Mouse (Mus musculus): ENCODE measurements at regions not wholly inside any gene's neighbourhood (a gene's known extent, or its start where the extent isn't known, plus 50 kb on each side); places are given as distances from the start of the nearest gene placed in this dataset.

GRCm38 (mm10) chr3:149498765-149499164 is 508.4 kb upstream of the Adgrl2 start:
- DNase-seq (ENCODE audit: low spot score), result no peak

DNA sequence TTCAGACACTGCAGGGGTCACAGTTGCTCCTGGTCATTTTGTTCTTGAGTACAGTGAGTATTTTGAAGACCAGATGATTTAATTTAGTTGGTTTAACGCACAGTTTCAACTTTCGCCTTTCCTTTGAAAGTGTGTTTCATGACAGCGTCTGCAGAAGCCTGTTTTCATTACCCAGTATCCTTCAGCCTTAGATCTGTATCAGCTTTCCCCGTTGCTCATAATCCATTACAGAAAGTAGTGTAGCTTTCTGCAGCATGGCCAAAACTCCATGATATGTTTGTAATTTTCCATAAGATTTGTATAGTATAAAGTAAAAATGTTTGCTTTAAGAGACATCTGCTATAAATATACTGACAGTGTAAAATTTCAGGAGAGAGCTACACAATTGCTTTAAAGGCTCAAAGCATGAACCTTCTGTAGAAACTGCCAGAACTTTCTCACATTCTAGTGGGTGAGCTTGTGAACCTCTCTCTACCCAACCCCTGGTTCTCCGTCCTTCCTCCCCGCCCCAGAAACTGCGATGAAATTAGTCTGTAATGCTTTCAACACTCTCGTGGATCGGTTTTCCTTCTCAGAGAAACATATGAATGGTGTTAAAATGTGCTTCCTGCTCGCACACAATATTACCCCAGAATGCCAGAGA is 506.6 kb upstream of the Adgrl2 start:
- DNase-seq (ENCODE audit: low spot score), result no peak

DNA sequence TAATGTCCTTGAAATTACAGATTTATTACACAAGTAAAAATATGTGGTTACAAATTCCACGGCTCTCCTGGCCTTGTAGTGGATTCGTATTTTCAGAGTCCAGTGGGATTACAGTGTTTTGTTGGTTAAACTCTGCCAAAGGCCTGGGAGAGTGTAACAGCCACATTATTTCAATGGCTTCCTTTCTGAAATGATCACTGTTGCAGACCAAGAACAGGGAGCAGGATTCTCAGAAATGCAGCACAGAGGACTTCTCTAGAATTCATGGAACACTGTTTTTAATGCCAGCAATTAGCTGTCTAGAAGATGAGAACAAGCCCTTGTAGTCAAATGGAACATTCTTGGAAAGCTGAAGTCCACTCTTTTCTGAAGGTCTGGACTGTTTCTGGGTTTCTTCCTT is 505.8 kb upstream of the Adgrl2 start:
- no peak for DNase-seq (ENCODE audit: low spot score)

GRCm38 (mm10) chr3:149488147-149488546 is 497.8 kb upstream of the Adgrl2 start:
- no peak for DNase-seq (ENCODE audit: low spot score)

DNA sequence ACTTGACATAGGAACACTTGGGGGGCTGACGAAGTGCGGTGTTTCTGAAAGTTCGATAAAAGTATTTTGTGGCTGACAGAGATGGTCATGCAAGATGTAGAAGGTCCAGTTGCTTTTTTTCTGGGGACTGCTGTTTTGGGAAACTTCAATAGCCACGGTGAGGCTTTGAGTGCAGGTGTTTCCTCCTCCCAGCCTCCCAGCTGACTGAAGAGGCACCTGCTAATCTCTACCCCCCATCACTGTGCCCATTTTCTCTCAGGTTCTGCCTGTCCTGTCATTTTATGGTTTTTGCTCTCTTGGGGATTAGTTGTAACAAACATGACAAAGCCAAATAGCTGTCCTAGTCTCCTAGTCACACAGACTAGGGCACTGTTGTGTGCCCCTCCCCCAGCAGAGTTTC is 495.1 kb upstream of the Adgrl2 start:
- DNase-seq (ENCODE audit: low spot score), result no peak

GRCm38 (mm10) chr3:149484319-149484718 is 494.0 kb upstream of the Adgrl2 start:
- no peak for DNase-seq (ENCODE audit: low spot score)

DNA sequence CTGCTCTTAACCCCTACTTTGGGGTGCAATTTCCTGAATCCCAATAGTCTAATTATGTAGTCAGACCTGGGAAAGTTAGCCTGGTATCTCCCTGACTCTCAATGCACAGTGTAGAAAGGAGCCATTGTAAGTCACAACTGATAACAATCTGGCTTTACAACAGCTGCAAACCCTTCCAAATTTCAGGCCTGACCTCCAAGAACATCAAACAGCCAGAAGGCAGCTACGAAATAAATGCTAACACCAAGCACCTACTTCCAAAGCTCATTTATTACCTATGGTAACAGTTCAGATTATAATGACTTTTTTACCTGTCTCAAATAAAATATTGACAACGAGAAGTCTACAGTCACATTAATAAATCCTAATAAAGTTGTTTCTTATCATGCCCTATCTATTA is 485.8 kb upstream of the Adgrl2 start:
- no peak for DNase-seq (ENCODE audit: low spot score)

DNA sequence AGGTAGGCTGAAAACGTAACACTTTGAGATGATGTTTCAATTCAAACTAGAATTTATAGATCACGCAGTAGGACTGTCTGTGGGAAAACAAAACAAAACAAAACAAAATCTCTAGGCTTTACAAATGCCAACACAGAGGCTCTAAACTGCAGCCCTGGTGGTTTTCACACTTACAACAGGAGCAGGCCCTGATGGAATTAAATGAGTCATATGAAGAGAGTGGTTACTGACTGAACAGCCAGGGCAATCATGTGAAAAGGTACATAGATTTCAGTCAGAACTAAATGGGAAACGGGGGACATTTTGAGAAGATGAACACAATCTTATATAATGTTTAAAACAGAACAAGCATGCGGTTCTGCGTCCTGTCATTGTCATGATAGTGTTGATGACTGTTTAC is 476.6 kb upstream of the Adgrl2 start:
- no peak for DNase-seq (ENCODE audit: low spot score)

DNA sequence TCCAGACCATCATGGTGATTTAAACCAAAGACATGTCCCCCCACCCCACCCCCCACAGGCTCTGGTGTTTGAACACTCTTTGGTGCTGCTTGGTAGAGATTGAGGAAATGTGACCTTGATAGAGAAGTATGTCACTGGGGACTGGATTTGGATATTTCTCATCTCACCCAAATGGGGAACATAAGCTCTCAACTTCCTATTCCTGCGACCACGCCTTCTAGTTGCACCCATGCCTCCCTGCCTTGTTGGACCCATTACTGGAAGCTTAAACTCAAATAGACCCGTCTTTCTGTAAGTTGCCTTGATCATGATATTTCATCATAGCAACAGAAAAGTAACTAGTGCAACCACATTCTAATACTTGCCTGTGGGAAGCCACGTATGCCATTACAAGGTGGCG is 474.2 kb upstream of the Adgrl2 start:
- DNase-seq (ENCODE audit: low spot score), result no peak

GRCm38 (mm10) chr3:149462121-149462541 is 471.8 kb upstream of the Adgrl2 start:
- DNase-seq (ENCODE audit: low spot score), result no peak

DNA sequence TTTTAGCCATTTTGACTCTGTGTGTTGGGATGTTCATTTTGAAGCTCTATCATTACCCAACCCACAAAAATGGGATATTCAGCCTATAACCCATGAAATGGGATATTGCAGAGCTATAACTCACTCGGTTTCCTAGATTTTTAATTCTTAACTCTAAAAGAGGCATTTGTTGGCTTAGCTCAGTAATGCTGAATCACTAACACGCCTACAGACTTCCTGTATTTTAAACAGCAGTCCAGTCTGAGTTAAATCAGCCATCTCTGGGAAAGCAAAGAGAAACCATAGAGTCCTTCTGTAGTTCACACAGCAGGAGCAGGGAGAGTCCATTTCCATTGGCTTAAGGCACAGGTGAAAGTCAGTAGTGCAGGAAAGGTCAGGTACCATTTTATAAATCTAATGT is 471.3 kb upstream of the Adgrl2 start:
- no peak for DNase-seq (ENCODE audit: low spot score)

DNA sequence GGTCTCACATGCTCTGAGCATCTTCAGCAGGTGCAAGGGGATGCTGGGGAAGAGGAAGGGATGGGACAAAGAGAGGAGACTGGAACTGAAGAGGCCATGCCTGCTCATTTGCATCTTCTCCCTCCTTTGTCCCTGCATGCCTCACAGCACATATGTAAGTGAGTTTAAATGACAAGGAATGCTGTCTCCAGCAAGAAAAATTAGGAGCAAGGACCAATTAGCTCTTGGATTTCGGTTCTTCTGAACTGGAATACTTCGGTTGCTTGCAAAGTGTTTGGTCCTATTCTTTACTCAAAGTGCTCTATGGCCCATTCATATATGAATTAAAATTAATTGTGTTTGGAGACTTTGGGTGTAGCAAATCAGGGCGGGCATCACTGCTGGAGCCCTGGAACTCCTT is 459.0 kb upstream of the Adgrl2 start:
- DNase-seq (ENCODE audit: low spot score), result no peak

DNA sequence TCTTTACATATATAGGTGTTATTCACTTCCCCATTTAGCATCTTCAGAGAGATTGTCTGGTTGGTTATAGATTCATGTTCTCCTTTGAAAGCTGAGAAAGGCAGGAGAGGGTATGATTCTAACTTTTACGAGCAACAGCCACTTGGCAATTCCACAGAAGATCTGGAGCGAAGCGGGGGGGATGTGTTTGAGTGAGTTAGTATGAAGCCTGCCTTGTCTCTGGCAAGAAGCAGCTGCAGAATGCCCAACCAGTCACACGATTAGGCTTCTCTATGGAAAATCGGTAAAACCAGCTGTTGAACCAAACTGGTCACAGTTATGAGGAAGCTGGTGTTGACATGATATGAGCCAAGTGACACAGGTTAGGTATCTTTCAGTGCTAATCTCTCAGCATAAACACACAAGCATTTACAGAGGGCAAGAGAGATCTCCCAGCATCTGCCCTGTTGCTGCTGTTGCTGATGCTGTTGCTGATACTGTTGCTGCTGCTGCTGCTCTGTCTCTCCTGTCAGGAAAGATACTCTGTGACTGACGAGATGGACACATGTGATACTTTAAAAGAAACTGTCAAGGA is 455.7 kb upstream of the Adgrl2 start:
- DNase-seq (ENCODE audit: low spot score), result no peak

DNA sequence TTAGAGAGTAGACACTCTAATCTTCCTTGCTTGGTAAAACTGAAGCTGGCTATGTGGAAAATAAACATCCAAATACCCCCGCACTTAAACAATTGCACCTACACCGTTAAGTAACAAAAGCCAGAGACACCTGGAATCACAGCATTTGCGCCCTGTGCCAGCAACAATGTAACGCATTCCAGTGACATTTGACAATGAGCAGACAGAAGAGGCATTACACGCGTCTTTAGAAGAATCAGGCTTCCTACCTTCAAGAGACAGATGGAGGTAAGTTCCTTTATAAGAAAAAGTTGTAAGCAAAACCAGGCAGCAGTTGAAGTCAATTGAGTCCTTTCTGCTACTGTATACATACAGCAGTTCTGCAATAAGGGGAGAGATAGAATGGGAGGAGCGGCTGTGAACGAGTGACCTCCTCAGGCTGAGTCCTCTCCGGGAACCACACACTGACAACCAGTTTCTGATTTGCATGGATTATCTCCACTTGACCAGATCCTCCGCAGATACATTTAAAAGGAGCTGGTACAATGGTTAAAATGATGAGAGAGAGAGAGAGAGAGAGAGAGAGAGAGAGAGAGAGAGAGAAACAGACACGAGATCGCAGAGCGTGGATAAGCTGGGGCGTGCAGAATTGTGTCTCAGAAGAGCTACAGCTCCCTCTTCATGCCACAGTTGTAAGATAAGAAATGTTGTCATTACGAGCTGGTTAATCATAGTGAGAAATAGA is 454.7 kb upstream of the Adgrl2 start:
- no peak for DNase-seq (ENCODE audit: low spot score)

DNA sequence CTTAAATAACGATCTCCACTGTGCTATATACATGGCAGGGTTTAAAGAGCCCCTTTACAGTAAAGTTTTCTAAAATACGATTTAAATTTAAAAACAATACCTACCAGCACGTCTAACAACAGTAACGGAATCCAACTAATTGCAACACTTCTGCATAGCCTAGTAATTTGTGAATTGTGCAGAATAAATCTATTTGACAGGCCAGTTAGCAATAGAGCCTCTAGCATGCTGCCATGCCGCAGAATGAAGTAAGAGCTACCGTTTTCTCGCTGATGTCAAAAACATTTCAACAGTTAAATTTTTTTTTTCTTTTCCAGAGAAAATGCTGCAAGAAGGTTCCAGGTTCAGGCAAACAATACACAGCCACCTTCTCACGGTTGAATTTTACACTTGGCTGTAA is 454.0 kb upstream of the Adgrl2 start:
- no peak for DNase-seq (ENCODE audit: low spot score)

DNA sequence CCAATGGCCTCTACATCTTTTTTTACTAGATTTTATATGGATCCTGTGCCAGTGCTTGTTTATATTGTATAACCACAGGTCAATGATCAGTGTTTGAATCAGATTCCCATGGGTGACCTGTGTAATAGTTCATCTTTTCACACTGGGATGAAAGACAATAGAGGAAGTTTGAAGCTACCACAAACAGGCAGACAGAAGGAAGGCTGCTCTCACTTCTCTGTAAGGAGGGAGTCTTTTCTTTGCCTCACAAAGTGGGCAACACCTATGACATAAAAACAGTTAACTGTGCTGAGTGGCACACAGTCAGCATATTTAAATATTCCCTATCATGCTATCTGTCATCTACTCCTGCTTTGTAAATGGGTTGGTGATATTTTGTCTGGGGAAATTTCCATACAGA is 450.9 kb upstream of the Adgrl2 start:
- DNase-seq (ENCODE audit: low spot score), result no peak

DNA sequence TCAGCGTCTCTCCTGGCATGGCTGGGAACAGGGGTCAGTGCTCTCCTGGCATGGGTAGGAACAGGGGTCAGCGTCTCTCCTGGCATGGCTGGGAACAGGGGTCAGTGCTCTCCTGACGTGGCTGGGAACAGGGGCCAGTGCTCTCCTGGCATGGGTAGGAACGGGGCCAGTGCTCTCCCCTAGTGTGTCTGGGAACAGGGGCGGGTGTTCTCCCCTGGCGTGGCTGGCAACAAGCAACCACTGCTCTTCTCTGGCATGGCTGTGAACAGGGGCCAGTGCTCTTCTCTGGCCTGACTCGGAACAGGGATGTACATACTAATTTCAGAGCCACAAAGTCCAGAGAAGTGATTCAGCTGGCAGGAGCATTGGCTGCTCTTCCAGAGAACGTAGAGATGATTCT is 447.4 kb upstream of the Adgrl2 start:
- no peak for DNase-seq (ENCODE audit: low spot score)

GRCm38 (mm10) chr3:149436944-149437343 is 446.6 kb upstream of the Adgrl2 start:
- no peak for DNase-seq (ENCODE audit: low spot score)

DNA sequence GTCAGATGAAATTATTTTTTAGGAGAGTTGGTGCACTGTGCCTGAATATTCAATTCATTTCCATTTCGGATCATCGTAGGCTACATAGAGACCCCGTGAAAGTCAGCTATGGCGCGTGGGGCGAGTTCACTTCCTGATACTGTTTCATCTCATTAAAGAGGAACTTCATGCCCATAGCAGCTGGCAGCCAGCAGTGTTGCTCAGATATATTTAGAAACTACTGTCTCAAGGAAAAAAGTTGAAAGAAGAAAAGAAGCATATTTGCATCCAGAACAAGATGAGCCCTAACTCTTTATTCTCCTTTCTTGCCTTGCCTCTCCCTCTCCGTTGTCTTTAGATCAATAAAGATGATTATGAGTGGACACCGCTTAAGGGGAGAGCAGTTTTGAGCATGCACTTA is 446.1 kb upstream of the Adgrl2 start:
- no peak for DNase-seq (ENCODE audit: low spot score)

DNA sequence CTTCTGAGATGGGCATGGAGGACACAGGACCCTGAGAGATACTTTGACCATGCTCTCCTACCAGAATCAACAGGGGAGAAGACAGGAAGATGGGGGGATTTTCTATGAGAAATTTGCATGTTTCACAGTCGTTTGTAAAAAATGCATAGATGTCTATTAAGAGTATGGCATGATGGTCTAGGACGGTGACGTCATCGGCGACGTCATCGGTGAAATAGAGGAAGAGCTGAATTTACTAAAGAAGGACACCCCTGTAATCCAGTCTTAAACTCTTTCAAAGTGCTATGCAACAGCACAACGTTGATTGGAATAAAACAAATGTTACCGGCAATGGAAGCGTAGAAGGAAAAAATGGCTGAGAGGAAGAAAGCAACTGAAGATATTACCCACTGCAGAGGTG is 441.4 kb upstream of the Adgrl2 start:
- DNase-seq (ENCODE audit: low spot score), result no peak

- no peak for DNase-seq (ENCODE audit: low spot score)
Observed at GRCm38 (mm10) chr3:149426023-149426759, 435.8 kb upstream of the Adgrl2 start.

GRCm38 (mm10) chr3:149424306-149424705 is 434.0 kb upstream of the Adgrl2 start:
- no peak for DNase-seq (ENCODE audit: low spot score)

GRCm38 (mm10) chr3:149423491-149423890 is 433.1 kb upstream of the Adgrl2 start:
- no peak for DNase-seq (ENCODE audit: low spot score)
